Mouse (Mus musculus) ES-Bruce4 (cell line): ENCODE measurements around the gene Rd3. TPM values are rescaled to one million over a fixed set of nuclear protein-coding genes. Genes with fewer than 3 reads are reported as not detected.

Experiments used
- H3K27ac ChIP-seq: 2 replicates; pipeline ENCODE4 v1.5.1; 2012; ENCODE audit warnings: low read length, inconsistent platforms; ENCODE audit not compliant: insufficient read depth
- H3K27me3 ChIP-seq: 2 replicates; pipeline ENCODE4 v1.6.1; 2012; ENCODE audit warnings: mild to moderate bottlenecking, low read length, inconsistent platforms; ENCODE audit not compliant: control insufficient read depth, poor library complexity, insufficient read depth, severe bottlenecking
- H3K36me3 ChIP-seq: 2 replicates; pipeline ENCODE4 v1.6.1; 2012; ENCODE audit warnings: inconsistent platforms, mild to moderate bottlenecking, low read length, moderate library complexity; ENCODE audit not compliant: control insufficient read depth, poor library complexity, insufficient read depth, severe bottlenecking
- H3K4me1 ChIP-seq: one replicate; pipeline ENCODE4 v1.8.1; 2011; ENCODE audit warnings: low read length; ENCODE audit not compliant: control insufficient read depth, insufficient read depth
- H3K4me3 ChIP-seq: 2 replicates; pipeline ENCODE4 v1.5.1; 2011; ENCODE audit warnings: low read depth, mild to moderate bottlenecking, low read length
- H3K9ac ChIP-seq: 2 replicates; pipeline ENCODE4 v1.6.1; 2012; ENCODE audit warnings: low read depth, mild to moderate bottlenecking, inconsistent platforms; ENCODE audit not compliant: poor library complexity, severe bottlenecking
- H3K9me3 ChIP-seq: replicated peaks from 2 replicates; pipeline ENCODE4 v1.6.1; 2012; ENCODE audit warnings: mild to moderate bottlenecking, low read length, inconsistent platforms; ENCODE audit not compliant: control insufficient read depth, poor library complexity, insufficient read depth, severe bottlenecking
- CTCF ChIP-seq: IDR thresholded peaks from one replicate; pipeline ENCODE4 v1.8.1; 2011; ENCODE audit warnings: low read depth, low read length
- EP300 ChIP-seq: IDR thresholded peaks from 2 replicates; pipeline ENCODE4 v1.6.1; 2011; ENCODE audit warnings: low read depth, low read length; ENCODE audit not compliant: insufficient read depth
- POLR2A ChIP-seq: IDR thresholded peaks from one replicate; pipeline ENCODE4 v1.8.1; 2011; ENCODE audit warnings: low read length; ENCODE audit not compliant: insufficient read depth
- polyA plus RNA-seq: library from polyadenylated mRNA; stranded (reverse); fragments of >200 nt; gene quantifications from 2 replicates; pipeline ENCODE4 v1.2.4, GENCODE M21; 2011; ENCODE audit warnings: low read depth; ENCODE audit not compliant: missing spikeins, insufficient read depth, insufficient read length

The Rd3 gene
- polyA plus RNA-seq, 1 experiment, result not detected

GRCm38 (mm10) chr1:191956261-191956660, 20.9 kb upstream of the Rd3 start:
- Histone ChIP-seq H3K4me1 (no peaks in the 10 kb centered on the region), H3K27ac (no peak overlapping the region), H3K36me3 (no peaks in the 10 kb centered on the region), H3K9me3 (no peaks in the 10 kb centered on the region), H3K9ac (no peak overlapping the region), H3K4me3 (no peak overlapping the region), H3K27me3 (no peaks in the 10 kb centered on the region)
- TF ChIP-seq CTCF (no peak), POLR2A (no peak), EP300 (no peak)

GRCm38 (mm10) chr1:191956871-191957270, 20.3 kb upstream of the Rd3 start:
- H3K4me1 ChIP-seq, result no peaks in the 10 kb centered on the region
- no peak overlapping the region for H3K27ac ChIP-seq
- no peaks in the 10 kb centered on the region for H3K27me3 ChIP-seq
- TF ChIP-seq EP300, result no peak
- TF ChIP-seq CTCF, result no peak
- no peak for TF ChIP-seq POLR2A
- H3K36me3 ChIP-seq, result no peaks in the 10 kb centered on the region
- no peak overlapping the region for H3K4me3 ChIP-seq
- no peak overlapping the region for H3K9ac ChIP-seq
- no peaks in the 10 kb centered on the region for H3K9me3 ChIP-seq

GRCm38 (mm10) chr1:191957321-191957720, 19.8 kb upstream of the Rd3 start:
- Histone ChIP-seq H3K9ac (no peak overlapping the region), H3K27ac (no peak overlapping the region), H3K36me3 (no peaks in the 10 kb centered on the region), H3K4me1 (no peaks in the 10 kb centered on the region), H3K4me3 (no peak overlapping the region), H3K9me3 (no peaks in the 10 kb centered on the region), H3K27me3 (no peaks in the 10 kb centered on the region)
- TF ChIP-seq EP300 (no peak), POLR2A (no peak), CTCF (no peak)

- no peak overlapping the region for H3K4me3 ChIP-seq
- H3K9me3 ChIP-seq, result no peaks in the 10 kb centered on the region
- H3K36me3 ChIP-seq, result no peaks in the 10 kb centered on the region
- H3K27ac ChIP-seq, result no peak overlapping the region
- TF ChIP-seq EP300, result no peak
- TF ChIP-seq POLR2A, result no peak
- no peak for TF ChIP-seq CTCF
- H3K27me3 ChIP-seq, result no peaks in the 10 kb centered on the region
- H3K4me1 ChIP-seq, result no peaks in the 10 kb centered on the region
- H3K9ac ChIP-seq, result no peak overlapping the region
These were observed 16.2 kb upstream of the Rd3 start for GRCm38 (mm10) chr1:191960946-191961345.

- H3K9ac ChIP-seq, result no peak overlapping the region
- H3K27me3 ChIP-seq, result no peaks in the 10 kb centered on the region
- TF ChIP-seq POLR2A, result no peak
- TF ChIP-seq CTCF, result no peak
- TF ChIP-seq EP300, result no peak
- no peaks in the 10 kb centered on the region for H3K9me3 ChIP-seq
- H3K36me3 ChIP-seq, result no peaks in the 10 kb centered on the region
- no peaks in the 10 kb centered on the region for H3K4me1 ChIP-seq
- no peak overlapping the region for H3K27ac ChIP-seq
- no peak overlapping the region for H3K4me3 ChIP-seq
These were observed 13.8 kb upstream of the Rd3 start for GRCm38 (mm10) chr1:191963413-191963812.

GRCm38 (mm10) chr1:191963948-191964772, 13.0 kb upstream of the Rd3 start:
- peak overlapping the region; percentile 7; the same call in 1 of the 2 replicates for H3K27ac ChIP-seq
- H3K9me3 ChIP-seq, result no peaks in the 10 kb centered on the region
- H3K4me1 ChIP-seq, result no peaks in the 10 kb centered on the region
- H3K36me3 ChIP-seq, result no peaks in the 10 kb centered on the region
- H3K9ac ChIP-seq, result no peak overlapping the region
- no peak overlapping the region for H3K4me3 ChIP-seq
- TF ChIP-seq EP300 (peak; percentile 88), POLR2A (no peak), CTCF (peak; percentile 72)
- H3K27me3 ChIP-seq, result no peaks in the 10 kb centered on the region
